Mouse (Mus musculus): ENCODE results near the gene Slc10a7. TPM values are rescaled to one million over a fixed set of nuclear protein-coding genes. Genes with fewer than 3 reads are reported as not detected.

Slc10a7 gene
- polyA plus RNA-seq, 1 experiment, result 14.2 TPM

DNA sequence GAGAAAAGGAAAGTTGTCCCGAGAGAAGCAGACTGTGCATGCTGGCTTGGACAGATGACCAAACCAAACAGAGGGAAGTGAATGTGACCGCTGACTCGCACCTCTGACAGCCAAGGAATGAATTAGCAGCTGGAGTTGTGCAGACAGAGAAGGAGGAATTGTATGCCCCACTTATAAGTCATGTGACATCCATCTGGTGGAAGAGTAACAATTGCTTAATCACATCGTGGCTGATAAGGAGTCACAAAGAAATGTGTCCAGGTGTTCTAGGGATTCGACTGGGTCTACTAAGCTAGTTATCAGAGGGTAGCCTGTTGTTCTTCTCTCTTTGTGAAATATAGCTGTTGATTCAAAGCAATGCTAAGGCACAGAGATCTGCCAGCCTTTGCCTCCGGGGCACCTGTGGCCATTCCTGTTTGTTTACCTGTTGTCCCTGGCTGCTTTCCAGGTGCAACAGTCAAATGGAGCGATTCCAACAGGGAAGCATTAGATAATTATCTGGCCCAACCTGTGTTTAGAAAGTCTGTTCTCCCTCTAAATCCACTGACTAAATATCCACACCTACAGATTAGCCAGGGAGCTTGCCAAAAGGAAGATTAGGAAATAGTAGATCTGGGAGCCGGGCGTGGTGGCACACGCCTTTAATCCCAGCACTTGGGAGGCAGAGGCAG lies 147.7 kb downstream of the Slc10a7 start:
- Histone ChIP-seq H3K27ac (ENCODE audit: insufficient read depth, low read depth, low read length) (no peak overlapping the region), H3K4me1 (ENCODE audit: control insufficient read depth, insufficient read depth, low read length) (peaks cover 26% of the 10 kb centered on the region), H3K4me3 (ENCODE audit: insufficient read depth, low read length) (no peak overlapping the region)
- TF ChIP-seq CTCF (IDR thresholded peaks at IDR 0.05; ENCODE audit: low read depth, low read length) (no peak), POLR2A (IDR thresholded peaks at IDR 0.05; ENCODE audit: borderline replicate concordance, low read depth, low read length) (no peak)

GRCm38 (mm10) chr8:78658172-78658571 lies 149.0 kb downstream of the Slc10a7 start:
- Histone ChIP-seq H3K27ac (ENCODE audit: insufficient read depth, low read depth, low read length) (no peak overlapping the region), H3K4me1 (ENCODE audit: control insufficient read depth, insufficient read depth, low read length) (peaks cover 26% of the 10 kb centered on the region), H3K4me3 (ENCODE audit: insufficient read depth, low read length) (no peak overlapping the region)
- TF ChIP-seq CTCF (IDR thresholded peaks at IDR 0.05; ENCODE audit: low read depth, low read length), result no peak
- no peak for TF ChIP-seq POLR2A (IDR thresholded peaks at IDR 0.05; ENCODE audit: borderline replicate concordance, low read depth, low read length)

DNA sequence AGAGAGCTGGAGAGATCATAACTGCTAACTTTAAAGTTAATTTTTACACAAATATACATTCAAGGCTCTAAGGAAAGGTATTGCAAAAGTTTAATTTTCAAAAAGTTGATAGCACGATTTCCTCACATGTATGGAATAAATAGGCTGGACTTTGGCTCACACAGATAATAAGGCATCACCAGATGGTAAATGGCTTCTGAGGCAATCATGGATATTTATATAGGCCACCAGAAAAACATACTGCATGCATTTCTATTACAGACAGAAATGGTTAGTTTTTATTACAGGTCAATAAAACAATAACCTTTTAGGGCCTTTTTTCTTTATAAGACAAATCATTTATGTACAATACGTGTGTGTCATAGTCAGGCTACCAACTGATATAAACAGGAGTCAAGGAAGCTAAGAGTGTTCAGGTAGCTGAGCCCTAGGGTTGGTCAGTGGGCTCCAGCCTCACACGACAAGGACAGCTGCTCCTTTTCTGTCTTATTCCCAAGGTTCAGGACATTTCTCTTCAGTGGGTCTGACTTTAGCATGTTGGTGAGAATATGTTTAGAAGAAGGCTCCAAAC lies 150.6 kb downstream of the Slc10a7 start:
- Histone ChIP-seq H3K27ac (ENCODE audit: insufficient read depth, low read depth, low read length) (no peak overlapping the region), H3K4me3 (ENCODE audit: insufficient read depth, low read length) (no peak overlapping the region), H3K4me1 (ENCODE audit: control insufficient read depth, insufficient read depth, low read length) (peaks cover 26% of the 10 kb centered on the region)
- TF ChIP-seq POLR2A (IDR thresholded peaks at IDR 0.05; ENCODE audit: borderline replicate concordance, low read depth, low read length) (no peak), CTCF (IDR thresholded peaks at IDR 0.05; ENCODE audit: low read depth, low read length) (no peak)

- no peak overlapping the region for H3K27ac ChIP-seq (ENCODE audit: insufficient read depth, low read depth, low read length)
- H3K4me3 ChIP-seq (ENCODE audit: insufficient read depth, low read length), result no peak overlapping the region
- no peak for TF ChIP-seq POLR2A (IDR thresholded peaks at IDR 0.05; ENCODE audit: borderline replicate concordance, low read depth, low read length)
- no peak for TF ChIP-seq CTCF (IDR thresholded peaks at IDR 0.05; ENCODE audit: low read depth, low read length)
- peaks cover 8% of the 10 kb centered on the region for H3K4me1 ChIP-seq (ENCODE audit: control insufficient read depth, insufficient read depth, low read length)
Observed at GRCm38 (mm10) chr8:78664306-78664940, 155.3 kb downstream of the Slc10a7 start.

GRCm38 (mm10) chr8:78667399-78667798 lies 158.3 kb downstream of the Slc10a7 start:
- no peak overlapping the region for H3K4me3 ChIP-seq (ENCODE audit: insufficient read depth, low read length)
- TF ChIP-seq CTCF (IDR thresholded peaks at IDR 0.05; ENCODE audit: low read depth, low read length), result no peak
- TF ChIP-seq POLR2A (IDR thresholded peaks at IDR 0.05; ENCODE audit: borderline replicate concordance, low read depth, low read length), result no peak
- H3K4me1 ChIP-seq (ENCODE audit: control insufficient read depth, insufficient read depth, low read length), result peaks cover 5% of the 10 kb centered on the region
- no peak overlapping the region for H3K27ac ChIP-seq (ENCODE audit: insufficient read depth, low read depth, low read length)

DNA sequence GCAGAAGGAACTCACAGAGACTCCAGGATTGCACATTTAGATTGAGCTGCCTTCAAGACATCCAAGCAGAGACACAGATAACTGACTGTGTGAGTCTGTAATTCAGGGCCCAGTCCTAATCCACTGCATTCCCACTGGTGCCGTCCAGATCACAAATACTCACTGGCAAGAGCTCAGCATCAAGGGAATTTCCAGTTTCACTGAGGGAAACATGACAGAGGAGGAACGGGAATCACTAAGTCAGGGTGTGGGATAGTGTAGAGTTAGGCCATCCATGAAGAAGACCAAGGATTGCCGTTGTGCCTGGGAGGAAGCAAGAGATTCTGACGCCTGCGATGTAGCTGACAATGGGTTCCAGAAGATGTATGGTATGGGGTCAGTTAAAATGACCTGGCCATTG lies 159.1 kb downstream of the Slc10a7 start:
- Histone ChIP-seq H3K27ac (ENCODE audit: insufficient read depth, low read depth, low read length) (no peak overlapping the region), H3K4me3 (ENCODE audit: insufficient read depth, low read length) (no peak overlapping the region), H3K4me1 (ENCODE audit: control insufficient read depth, insufficient read depth, low read length) (peaks cover 5% of the 10 kb centered on the region)
- TF ChIP-seq CTCF (IDR thresholded peaks at IDR 0.05; ENCODE audit: low read depth, low read length) (no peak), POLR2A (IDR thresholded peaks at IDR 0.05; ENCODE audit: borderline replicate concordance, low read depth, low read length) (no peak)

- H3K27ac ChIP-seq (ENCODE audit: insufficient read depth, low read depth, low read length), result no peak overlapping the region
- H3K4me3 ChIP-seq (ENCODE audit: insufficient read depth, low read length), result no peak overlapping the region
- peaks cover 5% of the 10 kb centered on the region for H3K4me1 ChIP-seq (ENCODE audit: control insufficient read depth, insufficient read depth, low read length)
- no peak for TF ChIP-seq POLR2A (IDR thresholded peaks at IDR 0.05; ENCODE audit: borderline replicate concordance, low read depth, low read length)
- TF ChIP-seq CTCF (IDR thresholded peaks at IDR 0.05; ENCODE audit: low read depth, low read length), result no peak
Observed at GRCm38 (mm10) chr8:78670241-78670640, 161.1 kb downstream of the Slc10a7 start.

DNA sequence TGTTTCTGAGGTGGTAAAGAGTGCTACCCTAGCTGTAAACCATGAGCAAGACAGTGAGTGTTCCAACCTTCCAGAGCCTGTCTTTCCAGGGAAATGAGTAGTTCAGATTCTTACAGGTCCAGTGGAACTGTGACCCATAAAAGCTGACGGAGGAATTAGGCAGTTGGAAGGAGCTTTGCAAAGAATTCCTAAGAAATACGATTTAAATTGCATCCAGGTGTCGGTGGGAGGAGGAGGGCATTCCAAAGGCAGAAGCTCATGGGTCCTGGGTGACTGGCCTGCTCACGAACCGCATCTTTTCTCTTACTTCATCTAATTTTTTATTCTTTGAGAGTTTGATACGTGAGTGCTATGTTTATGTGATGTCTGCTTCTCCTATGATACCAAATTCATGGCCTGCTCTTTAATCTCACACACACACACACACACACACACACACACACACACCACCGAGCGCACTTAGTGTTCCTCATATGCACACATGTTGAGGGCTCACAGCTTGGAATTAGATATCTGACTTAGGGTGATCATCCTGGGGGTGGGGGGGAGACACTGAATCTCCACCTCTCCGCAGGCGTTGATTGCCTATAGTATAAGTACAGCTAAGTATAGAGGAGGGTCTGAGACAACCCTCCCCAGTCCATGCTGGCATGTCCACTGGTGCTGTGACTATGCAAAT lies 169.5 kb downstream of the Slc10a7 start:
- Histone ChIP-seq H3K4me1 (ENCODE audit: control insufficient read depth, insufficient read depth, low read length) (no peaks in the 10 kb centered on the region), H3K4me3 (ENCODE audit: insufficient read depth, low read length) (no peak overlapping the region), H3K27ac (ENCODE audit: insufficient read depth, low read depth, low read length) (no peak overlapping the region)
- TF ChIP-seq POLR2A (IDR thresholded peaks at IDR 0.05; ENCODE audit: borderline replicate concordance, low read depth, low read length) (no peak), CTCF (IDR thresholded peaks at IDR 0.05; ENCODE audit: low read depth, low read length) (no peak)

- Histone ChIP-seq H3K4me1 (ENCODE audit: control insufficient read depth, insufficient read depth, low read length) (no peaks in the 10 kb centered on the region), H3K27ac (ENCODE audit: insufficient read depth, low read depth, low read length) (no peak overlapping the region), H3K4me3 (ENCODE audit: insufficient read depth, low read length) (no peak overlapping the region)
- no peak for TF ChIP-seq CTCF (IDR thresholded peaks at IDR 0.05; ENCODE audit: low read depth, low read length)
- no peak for TF ChIP-seq POLR2A (IDR thresholded peaks at IDR 0.05; ENCODE audit: borderline replicate concordance, low read depth, low read length)
Observed at GRCm38 (mm10) chr8:78690795-78691194, 181.6 kb downstream of the Slc10a7 start.

- Histone ChIP-seq H3K27ac (ENCODE audit: insufficient read depth, low read depth, low read length) (no peak overlapping the region), H3K4me3 (ENCODE audit: insufficient read depth, low read length) (no peak overlapping the region), H3K4me1 (ENCODE audit: control insufficient read depth, insufficient read depth, low read length) (no peaks in the 10 kb centered on the region)
- TF ChIP-seq POLR2A (IDR thresholded peaks at IDR 0.05; ENCODE audit: borderline replicate concordance, low read depth, low read length), result no peak
- no peak for TF ChIP-seq CTCF (IDR thresholded peaks at IDR 0.05; ENCODE audit: low read depth, low read length)
Observed at GRCm38 (mm10) chr8:78698331-78698741, 189.2 kb downstream of the Slc10a7 start.
